Mouse (Mus musculus) hindbrain, embryonic 14.5 days (tissue): Measurements from ENCODE around the gene Stk35. TPM values are rescaled to one million over a fixed set of nuclear protein-coding genes. Genes with fewer than 3 reads are reported as not detected.

Experiments
- ATAC-seq: fragments of 200-750 bp; cut with Nextera tagmentation; 2 replicates; pipeline ENCODE4 v1.8.0; 2017; ENCODE audit warnings: moderate number of reproducible peaks, mild to moderate bottlenecking, moderate TSS enrichment, moderate library complexity; ENCODE audit not compliant: low FRiP score
- DNase-seq: peaks from one replicate; pipeline ENCODE4 v3.0.0-alpha.2; 2015; ENCODE audit warnings: low spot score
- H3K27ac ChIP-seq: fragments of 300-500 bp; sonication (generic); 2 replicates; pipeline ENCODE4 v1.5.1; 2014; ENCODE audit warnings: mild to moderate bottlenecking, moderate library complexity
- H3K27me3 ChIP-seq: fragments of 300-500 bp; sonication (generic); 2 replicates; pipeline ENCODE4 v1.6.1; 2014; ENCODE audit warnings: mild to moderate bottlenecking, low read length, mixed read lengths; ENCODE audit not compliant: control insufficient read depth, insufficient read depth
- H3K36me3 ChIP-seq: fragments of 300-500 bp; sonication (generic); replicated peaks from 2 replicates; pipeline ENCODE4 v1.6.1; 2014; ENCODE audit not compliant: control insufficient read depth, insufficient read depth
- H3K4me1 ChIP-seq: fragments of 300-500 bp; sonication (generic); replicated peaks from 2 replicates; pipeline ENCODE4 v1.6.1; 2014; ENCODE audit warnings: antibody characterized with exemption, low read length, mixed read lengths; ENCODE audit not compliant: control insufficient read depth, insufficient read depth
- H3K4me2 ChIP-seq: fragments of 300-500 bp; sonication (generic); replicated peaks from 2 replicates; pipeline ENCODE4 v1.6.1; 2014; ENCODE audit warnings: mild to moderate bottlenecking, moderate library complexity
- H3K4me3 ChIP-seq: fragments of 300-500 bp; sonication (generic); replicated peaks from 2 replicates; pipeline ENCODE4 v1.5.1; 2014; ENCODE audit warnings: mild to moderate bottlenecking, low read length
- H3K9ac ChIP-seq: fragments of 300-500 bp; sonication (generic); 2 replicates; pipeline ENCODE4 v1.6.1; 2014
- H3K9me3 ChIP-seq: fragments of 300-500 bp; sonication (generic); 2 replicates; pipeline ENCODE4 v1.6.1; 2016; ENCODE audit warnings: low read length; ENCODE audit not compliant: control insufficient read depth
- WGBS: fragments of 180-500 bp; shearing (Covaris S2); extraction: QIAGEN DNeasy Blood & Tissue Kit; methylation state at CpG from one replicate; pipeline ENCODE4 v1.1.7; 2014; 5-methylcytosine and 5-hydroxymethylcytosine counted together
- polyA plus RNA-seq: library from polyadenylated mRNA; unstranded; fragments of >200 nt; fragmentation: Nextera tagmentation; extraction: Ambion mirVana; gene quantifications from 2 replicates; pipeline ENCODE4 v1.2.1, GENCODE M21; 2014

Gene Stk35
- polyA plus RNA-seq, result 10.3 and 12.1 TPM in 2 replicates

DNA sequence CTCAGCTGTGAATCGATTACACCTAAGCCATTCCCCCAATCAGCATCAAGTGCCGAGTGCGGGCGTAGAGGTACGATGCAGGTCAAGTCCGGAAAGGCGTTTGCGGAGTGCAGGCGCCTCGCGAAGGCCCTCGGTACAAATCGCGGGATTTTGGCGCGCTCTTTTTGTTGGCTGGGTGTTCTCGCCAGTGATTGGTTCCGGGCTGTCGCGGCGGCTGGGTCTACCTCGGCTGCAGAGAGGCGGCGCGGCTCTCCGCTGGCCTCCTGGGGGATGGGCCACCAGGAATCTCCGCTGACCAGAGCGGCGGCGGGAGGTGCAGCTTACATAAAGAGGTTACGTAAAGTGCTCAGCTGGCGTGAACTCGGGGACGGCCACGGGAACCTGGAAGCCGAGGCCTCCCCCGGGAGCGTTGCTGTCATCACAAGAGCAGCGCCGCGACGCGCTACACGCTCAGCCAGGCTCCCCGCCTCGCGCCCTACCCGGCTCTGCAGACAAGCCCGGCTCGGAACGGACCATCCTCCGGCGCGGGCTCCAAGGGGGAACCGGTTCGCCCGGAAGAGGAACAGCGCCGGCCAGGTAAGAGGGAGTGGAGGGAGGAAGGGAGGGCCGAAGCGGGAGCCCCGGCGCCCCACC is at the start of gene Stk35:
Stk35 (plus strand) TSS at position 247 of the 633 bp plus-strand sequence.
- WGBS, result under 1% methylated on average over 62 of the region's 63 CpGs
- H3K9me3 ChIP-seq, result no peaks in the 10 kb centered on the region
- H3K27ac ChIP-seq, result peak within 1 kb of the TSS; percentile 97
- H3K9ac ChIP-seq, result peak within 1 kb of the TSS; percentile 93
- H3K4me3 ChIP-seq, result peak within 1 kb of the TSS; percentile 81
- peak; percentile 87 for DNase-seq
- peaks cover 25% of the 10 kb centered on the region for H3K4me1 ChIP-seq
- ATAC-seq, result peak; percentile 87
- H3K27me3 ChIP-seq, result no peaks in the 10 kb centered on the region
- H3K4me2 ChIP-seq, result peak within 1 kb of the TSS; percentile 84
- peaks cover 15% of the 10 kb centered on the region for H3K36me3 ChIP-seq

DNA sequence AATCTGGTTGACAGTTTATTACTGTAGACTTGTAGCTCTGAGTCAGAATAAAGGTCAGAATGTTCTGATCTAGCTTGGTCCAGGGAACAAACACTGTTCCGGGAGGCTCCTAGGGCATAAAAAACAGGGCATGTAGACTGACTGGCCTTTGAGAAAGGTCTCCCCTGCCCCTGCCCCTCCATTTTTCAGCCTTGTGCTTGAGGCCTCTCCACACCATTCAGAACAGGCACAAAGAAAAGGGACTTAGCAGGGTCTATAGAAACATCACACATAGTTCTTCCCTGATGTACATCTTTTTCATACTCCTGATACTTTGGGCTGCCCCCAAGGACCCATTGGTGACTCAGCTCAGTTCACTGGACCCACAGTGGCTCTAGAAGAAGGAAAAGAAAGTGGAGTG is 18.3 kb upstream of the Stk35 start:
- Histone ChIP-seq H3K9ac (no peak overlapping the region), H3K4me2 (no peak overlapping the region), H3K4me1 (no peaks in the 10 kb centered on the region), H3K27me3 (no peaks in the 10 kb centered on the region), H3K4me3 (no peak overlapping the region), H3K36me3 (no peaks in the 10 kb centered on the region), H3K9me3 (no peaks in the 10 kb centered on the region), H3K27ac (no peak overlapping the region)
- ATAC-seq, result no peak
- WGBS, result 88% methylated on average over 1 of the region's 1 CpGs
- no peak for DNase-seq

DNA sequence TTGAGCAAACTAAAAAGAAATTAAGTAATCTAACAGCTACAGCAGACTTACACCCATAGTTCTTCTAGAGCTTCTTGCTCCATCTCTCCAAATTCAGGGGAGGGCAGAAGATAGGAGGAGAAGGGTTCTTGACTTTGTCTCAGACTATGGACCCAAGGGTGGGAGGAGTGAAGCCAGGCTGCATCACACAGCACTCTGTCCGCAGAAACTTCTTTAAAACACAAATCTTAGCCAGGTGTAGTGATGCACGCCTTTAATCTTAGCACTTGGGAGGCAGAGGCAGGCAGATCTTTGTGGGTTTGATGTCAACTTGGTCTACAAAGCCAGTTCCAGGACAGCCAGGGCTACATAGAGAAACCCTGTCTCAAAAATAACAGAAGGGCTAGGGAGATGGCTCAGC is 3.8 kb upstream of the Stk35 start:
- no peak for ATAC-seq
- Histone ChIP-seq H3K4me1 (0 out of 2 replicates have a peak, but pooled peaks cover 6% of the 10 kb centered on the region), H3K27me3 (no peaks in the 10 kb centered on the region), H3K4me2 (no peak overlapping the region), H3K9me3 (no peaks in the 10 kb centered on the region), H3K36me3 (no peaks in the 10 kb centered on the region), H3K27ac (no peak overlapping the region), H3K9ac (no peak overlapping the region), H3K4me3 (no peak overlapping the region)
- no peak for DNase-seq
- WGBS, result 91% methylated on average over 2 of the region's 2 CpGs

DNA sequence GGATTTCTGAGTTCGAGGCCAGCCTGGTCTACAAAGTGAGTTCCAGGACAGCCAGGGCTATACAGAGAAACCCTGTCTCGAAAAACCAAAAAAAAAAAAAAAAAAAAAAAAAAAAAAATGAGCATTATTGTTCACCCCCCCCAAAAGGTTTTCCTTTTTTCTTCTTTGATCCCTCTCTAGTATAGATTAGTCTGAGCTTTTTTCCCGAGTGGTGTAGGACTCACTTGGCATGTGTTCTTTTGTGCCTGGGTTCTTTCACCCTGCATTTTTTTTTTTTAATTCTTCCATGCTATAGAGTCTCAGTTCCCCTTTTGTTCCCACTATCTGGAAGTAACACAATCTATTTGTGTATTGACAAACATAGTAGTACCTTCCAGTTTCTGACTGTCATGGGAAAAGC is 2.6 kb upstream of the Stk35 start:
- ATAC-seq, result no peak

DNA sequence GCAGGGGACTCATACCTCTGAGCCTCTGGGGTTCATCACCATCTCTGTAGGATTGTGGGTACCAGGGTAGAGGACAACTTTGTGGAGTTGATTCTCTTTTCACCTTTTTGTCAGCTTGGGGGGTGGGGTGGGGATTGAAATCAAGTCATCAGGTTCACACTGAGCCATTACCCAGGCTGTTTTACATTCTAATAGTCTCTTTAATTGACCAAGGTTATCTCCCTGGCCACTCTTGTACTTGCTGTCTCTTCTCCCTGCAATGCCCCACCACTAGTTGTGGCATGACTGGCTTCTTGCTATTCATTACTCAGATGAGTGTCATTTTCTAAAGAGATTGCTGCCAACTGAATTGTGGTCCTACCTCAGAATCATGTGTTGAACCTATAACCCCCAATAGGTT is 1.9 kb upstream of the Stk35 start:
- H3K27ac ChIP-seq, result no peak overlapping the region
- H3K36me3 ChIP-seq, result 0 out of 2 replicates have a peak, but pooled peaks cover 8% of the 10 kb centered on the region

More for the DNA sequence above, 2.6 kb upstream of the Stk35 start:
- 0 out of 2 replicates have a peak, but pooled peaks cover 3% of the 10 kb centered on the region for H3K36me3 ChIP-seq
- H3K4me1 ChIP-seq, result peaks cover 13% of the 10 kb centered on the region
- 77% methylated on average over 2 of the region's 3 CpGs for WGBS
- H3K27me3 ChIP-seq, result no peaks in the 10 kb centered on the region
- no peak overlapping the region for H3K27ac ChIP-seq
- no peak overlapping the region for H3K9ac ChIP-seq
- H3K4me2 ChIP-seq, result no peak overlapping the region
- no peaks in the 10 kb centered on the region for H3K9me3 ChIP-seq
- H3K4me3 ChIP-seq, result no peak overlapping the region
- DNase-seq, result no peak

DNA sequence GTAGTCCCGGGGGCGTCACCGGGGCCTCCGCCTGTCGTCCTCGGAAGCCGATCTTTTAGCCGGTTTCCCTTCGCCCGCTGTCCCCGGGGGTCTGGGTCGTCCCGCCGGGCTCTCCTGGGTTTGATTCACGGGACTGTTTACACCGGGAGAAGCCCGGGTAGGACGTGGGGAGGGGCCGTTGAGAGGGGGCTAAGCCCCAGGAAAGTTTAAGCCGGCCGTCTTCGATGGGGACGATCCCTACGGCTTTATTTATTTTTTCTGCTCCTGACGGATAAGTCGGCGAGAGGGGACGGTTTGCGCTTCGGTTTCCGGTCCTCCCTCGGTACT is 550 bp downstream of the Stk35 start:
- Histone ChIP-seq H3K36me3 (peaks cover 16% of the 10 kb centered on the region), H3K4me2 (peak overlapping the region; percentile 84), H3K9ac (peak overlapping the region; percentile 93), H3K4me1 (peaks cover 27% of the 10 kb centered on the region), H3K9me3 (no peaks in the 10 kb centered on the region), H3K4me3 (peak overlapping the region; percentile 81), H3K27me3 (no peaks in the 10 kb centered on the region), H3K27ac (peak overlapping the region; percentile 97)
- 0% methylated on average over 29 of the region's 32 CpGs for WGBS
- DNase-seq (no peak), ATAC-seq (peak; percentile 46; the same call in 1 of the 2 replicates)

More for the DNA sequence above, 1.9 kb upstream of the Stk35 start:
- H3K4me3 ChIP-seq, result no peak overlapping the region
- no peaks in the 10 kb centered on the region for H3K27me3 ChIP-seq
- no peak overlapping the region for H3K4me2 ChIP-seq
- H3K9me3 ChIP-seq, result no peaks in the 10 kb centered on the region
- no peak overlapping the region for H3K9ac ChIP-seq
- H3K4me1 ChIP-seq, result peaks cover 20% of the 10 kb centered on the region
- DNase-seq (no peak), ATAC-seq (no peak)

DNA sequence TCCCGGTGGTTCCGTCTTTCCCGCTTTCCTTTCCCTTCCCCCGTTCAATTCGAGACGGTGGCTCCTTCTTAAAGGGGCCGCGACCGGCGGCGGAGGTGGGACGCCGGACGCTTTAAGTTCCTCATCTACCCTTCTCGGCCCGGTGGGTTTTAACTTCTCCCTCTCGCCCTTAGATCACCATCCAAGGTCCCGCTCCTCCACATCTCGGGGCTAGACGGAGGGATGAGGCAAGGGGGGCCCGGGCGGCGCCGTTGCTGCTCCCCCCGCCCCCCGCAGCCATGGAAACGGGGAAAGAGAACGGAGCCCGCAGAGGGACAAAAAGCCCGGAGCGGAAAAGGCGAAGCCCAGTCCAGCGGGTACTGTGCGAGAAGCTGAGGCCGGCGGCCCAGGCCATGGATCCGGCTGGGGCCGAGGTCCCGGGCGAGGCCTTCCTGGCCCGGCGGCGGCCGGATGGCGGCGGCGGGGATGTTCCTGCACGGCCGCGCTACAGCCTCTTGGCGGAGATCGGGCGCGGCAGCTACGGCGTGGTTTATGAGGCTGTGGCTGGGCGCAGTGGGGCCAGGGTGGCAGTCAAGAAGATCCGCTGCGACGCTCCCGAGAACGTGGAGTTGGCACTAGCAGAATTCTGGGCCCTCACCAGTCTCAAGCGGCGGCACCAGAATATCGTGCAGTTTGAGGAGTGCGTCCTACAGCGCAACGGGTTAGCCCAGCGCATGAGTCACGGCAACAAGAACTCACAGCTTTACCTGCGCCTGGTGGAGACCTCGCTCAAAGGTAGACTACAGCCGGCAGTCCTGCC is 1.1 kb downstream of the Stk35 start:
- Histone ChIP-seq H3K36me3 (peaks cover 18% of the 10 kb centered on the region), H3K9ac (peak overlapping the region; percentile 93)
- WGBS, result under 1% methylated on average over 72 of the region's 73 CpGs

DNA sequence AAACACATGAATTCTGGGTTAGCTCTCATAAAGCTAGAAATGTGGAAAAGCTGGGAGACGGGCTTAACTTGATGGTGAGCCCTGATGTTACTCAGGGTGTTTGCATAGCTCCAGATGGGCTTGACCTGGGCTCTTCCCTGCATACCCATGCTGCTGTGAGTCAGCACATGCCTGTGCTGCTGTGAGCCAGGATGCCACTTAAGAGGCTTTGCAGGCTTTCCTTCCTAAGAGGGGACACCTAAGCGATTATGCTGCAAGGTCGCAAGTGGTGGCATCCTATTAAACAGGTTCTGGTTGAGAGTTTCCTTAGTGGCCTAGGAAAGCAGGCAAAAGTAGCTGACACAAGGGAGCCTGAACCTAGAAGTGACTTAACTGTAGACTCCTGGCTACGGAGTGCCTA is 5.2 kb downstream of the Stk35 start:
- peaks cover 32% of the 10 kb centered on the region for H3K36me3 ChIP-seq
- no peak for DNase-seq
- no peaks in the 10 kb centered on the region for H3K9me3 ChIP-seq
- peaks cover 22% of the 10 kb centered on the region for H3K4me1 ChIP-seq
- H3K4me2 ChIP-seq, result no peak overlapping the region
- no peak for ATAC-seq
- no peak overlapping the region for H3K4me3 ChIP-seq
- no peaks in the 10 kb centered on the region for H3K27me3 ChIP-seq
- H3K9ac ChIP-seq, result no peak overlapping the region
- H3K27ac ChIP-seq, result no peak overlapping the region
- WGBS, result 96% methylated on average over 4 of the region's 4 CpGs

More for the DNA sequence above, 1.1 kb downstream of the Stk35 start:
- H3K9me3 ChIP-seq, result no peaks in the 10 kb centered on the region
- peak; percentile 88 for DNase-seq
- peak overlapping the region; percentile 84 for H3K4me2 ChIP-seq
- H3K27ac ChIP-seq, result peak overlapping the region; percentile 97
- H3K4me3 ChIP-seq, result peak overlapping the region; percentile 81
- H3K4me1 ChIP-seq, result peaks cover 27% of the 10 kb centered on the region
- peak; percentile 87 for ATAC-seq
- H3K27me3 ChIP-seq, result no peaks in the 10 kb centered on the region

DNA sequence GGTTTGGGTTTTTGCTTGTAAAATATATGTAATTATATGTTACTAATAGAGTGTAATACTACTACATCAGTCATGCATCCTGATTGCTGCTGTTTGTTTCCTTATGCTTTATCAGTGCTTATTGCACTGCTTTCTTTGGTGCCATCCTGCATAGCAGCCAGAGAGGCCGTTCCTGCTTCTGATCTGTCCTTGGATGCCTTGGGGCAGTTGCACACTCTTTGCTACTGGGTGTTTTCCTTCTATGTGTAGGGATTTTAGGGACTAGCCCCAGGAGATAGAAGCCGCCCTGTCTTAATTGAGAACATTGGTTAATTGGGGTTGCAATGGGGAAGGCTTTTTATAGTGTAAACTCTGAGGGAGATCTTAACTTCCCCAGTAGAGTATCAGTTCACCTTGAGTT is 6.2 kb downstream of the Stk35 start:
- Histone ChIP-seq H3K4me1 (peaks cover 22% of the 10 kb centered on the region), H3K27me3 (no peaks in the 10 kb centered on the region), H3K36me3 (peaks cover 42% of the 10 kb centered on the region), H3K9me3 (no peaks in the 10 kb centered on the region), H3K4me2 (no peak overlapping the region), H3K27ac (no peak overlapping the region), H3K9ac (no peak overlapping the region), H3K4me3 (no peak overlapping the region)
- no peak for ATAC-seq
- WGBS, result 97% methylated on average over 2 of the region's 2 CpGs
- DNase-seq, result no peak
